Mouse (Mus musculus) CD4-positive, CD25-positive, alpha-beta regulatory T cell, adult 2 months (primary cell): ENCODE data around the gene Atxn7l1.

ENCODE experiments used
- DNase-seq: peaks from one replicate; pipeline ENCODE4 v3.0.0-alpha.2; 2012; ENCODE audit warnings: low read depth, low spot score

The Atxn7l1 gene

DNA sequence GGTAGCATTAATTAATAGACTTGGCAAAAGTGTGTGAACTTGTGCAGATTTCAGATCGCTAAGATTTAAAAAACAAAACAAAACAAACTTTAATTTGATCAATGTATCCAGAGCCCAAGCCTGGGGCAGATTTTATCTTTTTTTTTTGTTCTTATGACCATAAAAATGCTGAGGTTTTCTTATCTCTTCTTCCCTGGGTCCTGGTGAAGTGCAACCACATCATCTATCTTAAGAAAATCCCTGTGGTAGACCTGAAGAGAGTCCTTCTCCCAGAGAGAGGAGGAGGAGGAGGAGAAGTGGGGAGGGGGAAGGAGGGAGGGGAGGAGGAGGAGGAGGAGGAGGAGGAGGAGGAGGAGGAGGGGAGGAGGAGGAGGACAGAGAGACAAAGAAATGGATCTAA, 78.5 kb downstream of the Atxn7l1 start:
- DNase-seq = no peak

GRCm38 (mm10) chr12:33226596-33226995, 79.1 kb downstream of the Atxn7l1 start:
- DNase-seq = no peak

GRCm38 (mm10) chr12:33235314-33235713, 87.8 kb downstream of the Atxn7l1 start:
- DNase-seq = no peak

DNA sequence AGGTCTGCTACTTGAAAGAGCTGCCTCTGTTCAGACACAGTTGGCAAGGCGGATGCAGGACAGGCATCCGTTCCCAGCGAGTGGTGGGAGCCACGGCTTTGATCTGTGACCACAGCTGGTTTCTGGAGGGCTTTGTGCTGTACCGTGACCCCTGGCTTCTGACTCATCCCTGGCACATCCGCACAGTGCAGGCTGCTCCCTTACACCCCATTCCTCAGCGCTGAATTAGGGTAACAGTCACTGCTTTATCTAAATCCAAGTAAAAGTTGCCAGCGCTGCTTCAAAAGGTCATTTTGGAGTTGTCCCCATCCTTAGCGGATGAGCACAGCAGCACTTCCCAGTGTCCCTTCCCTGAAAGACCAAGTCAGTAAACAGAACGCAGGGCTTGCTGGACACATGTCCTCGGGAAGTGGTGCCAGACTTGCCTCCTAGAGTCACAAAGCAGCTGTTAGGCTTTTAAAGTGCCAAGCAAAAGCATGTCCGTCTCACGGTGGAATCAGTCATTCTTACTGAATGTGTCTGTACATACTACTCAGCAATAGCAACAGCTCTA, 88.4 kb downstream of the Atxn7l1 start:
- no peak for DNase-seq

GRCm38 (mm10) chr12:33236344-33237049, 89.0 kb downstream of the Atxn7l1 start:
- no peak for DNase-seq

DNA sequence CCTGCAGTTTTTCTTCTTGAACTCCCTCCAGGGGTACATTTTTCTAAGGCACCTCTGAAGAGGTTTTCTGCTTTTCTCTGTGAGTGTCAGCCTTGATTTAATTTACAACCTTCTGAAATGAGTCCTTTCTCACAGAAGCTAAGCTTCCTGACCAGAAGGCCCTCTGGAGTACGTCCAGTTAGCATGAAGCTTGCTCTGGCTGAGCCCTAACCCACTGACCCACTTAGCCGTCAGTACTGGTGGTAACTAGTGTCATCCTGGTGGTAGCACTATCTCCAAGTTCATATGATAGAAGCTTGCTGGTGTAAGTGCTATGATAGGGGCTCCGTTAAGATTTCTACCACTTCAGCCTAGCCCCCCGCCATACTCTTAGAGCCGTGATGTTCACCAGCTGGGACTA, 89.6 kb downstream of the Atxn7l1 start:
- no peak for DNase-seq

- DNase-seq = no peak
Measured at GRCm38 (mm10) chr12:33242679-33243078, 95.2 kb downstream of the Atxn7l1 start.

DNA sequence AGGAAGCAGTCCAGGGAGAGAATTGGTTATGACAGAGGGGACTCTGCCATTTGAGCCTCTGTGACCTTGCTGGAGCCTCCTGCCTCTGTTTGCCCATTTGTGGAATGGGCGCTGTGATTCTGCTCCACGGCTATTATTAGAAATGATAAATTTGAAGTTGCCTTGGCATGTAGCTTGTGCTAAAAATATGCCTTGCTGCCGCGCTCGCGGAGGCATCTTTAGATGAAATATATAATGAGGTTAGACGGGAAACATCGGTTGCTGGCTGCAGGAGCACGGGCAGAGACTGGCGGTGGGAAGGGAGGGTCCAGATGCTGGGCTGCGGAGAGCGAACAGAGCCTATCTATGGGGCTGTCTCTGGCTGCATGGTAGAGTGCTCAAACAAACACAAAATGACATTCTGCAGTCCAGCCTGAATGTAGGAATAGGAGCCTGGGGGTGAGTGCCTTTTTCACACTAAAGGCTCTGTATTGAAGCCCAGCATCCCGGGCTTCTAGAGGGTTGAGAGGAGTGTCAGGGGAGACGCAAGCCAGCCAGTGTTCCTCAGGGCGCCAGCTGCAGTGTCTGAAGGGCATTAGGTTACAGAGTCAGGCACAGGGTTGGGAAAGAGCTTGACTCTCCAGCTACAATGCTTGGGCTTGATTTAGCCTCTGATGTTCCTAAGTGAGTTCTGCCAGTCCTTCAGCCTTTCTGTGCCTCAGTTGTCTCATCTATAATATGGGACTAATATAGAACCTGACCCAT, 96.8 kb downstream of the Atxn7l1 start:
- DNase-seq = no peak

- DNase-seq = no peak
Measured at GRCm38 (mm10) chr12:33245455-33245854, 98.0 kb downstream of the Atxn7l1 start.

- no peak for DNase-seq
Measured at GRCm38 (mm10) chr12:33246878-33247277, 99.4 kb downstream of the Atxn7l1 start.

- no peak for DNase-seq
Measured at GRCm38 (mm10) chr12:33250197-33250596, 102.7 kb downstream of the Atxn7l1 start.

GRCm38 (mm10) chr12:33251399-33251798, 103.9 kb downstream of the Atxn7l1 start:
- no peak for DNase-seq

DNA sequence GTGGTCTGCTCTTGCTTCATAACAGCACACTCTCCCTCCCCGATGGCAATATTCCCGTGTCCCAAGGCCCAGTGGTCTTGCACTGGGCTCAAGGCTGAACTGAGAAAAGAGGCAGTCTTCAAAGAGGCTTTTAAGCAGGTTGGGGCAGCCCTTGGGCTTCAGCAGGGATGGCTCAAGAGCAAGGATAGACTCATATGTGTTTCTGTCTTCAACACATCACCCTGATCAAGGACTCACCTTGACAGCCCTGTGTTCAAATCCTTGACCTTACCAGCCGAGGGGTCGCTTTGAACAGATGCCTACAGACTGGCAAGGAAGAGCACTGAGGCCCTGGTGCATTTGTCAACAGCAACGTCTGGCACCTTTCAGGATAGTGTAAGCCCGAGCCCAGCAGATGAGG, 105.1 kb downstream of the Atxn7l1 start:
- DNase-seq = no peak

- no peak for DNase-seq
Measured at GRCm38 (mm10) chr12:33253206-33253605, 105.7 kb downstream of the Atxn7l1 start.

DNA sequence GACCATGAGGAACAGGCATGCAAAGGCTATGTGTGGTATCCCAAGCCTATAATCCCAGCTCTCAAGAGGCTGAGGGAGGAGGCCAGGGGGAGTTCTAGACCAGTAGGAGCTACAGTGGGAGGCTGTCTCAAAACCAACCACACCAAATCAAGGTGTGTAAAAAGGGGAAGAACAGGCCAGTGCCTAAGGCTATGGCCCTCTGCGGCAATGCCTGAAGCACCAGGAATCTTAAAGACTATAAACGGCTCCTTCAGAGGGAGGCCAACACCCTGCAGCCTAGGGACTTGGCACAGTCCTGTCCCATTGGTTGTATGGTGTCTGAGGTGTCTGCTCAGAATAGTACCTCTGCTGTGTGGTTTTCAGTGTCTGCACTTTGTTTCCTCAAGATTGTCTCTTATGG, 107.8 kb downstream of the Atxn7l1 start:
- no peak for DNase-seq

DNA sequence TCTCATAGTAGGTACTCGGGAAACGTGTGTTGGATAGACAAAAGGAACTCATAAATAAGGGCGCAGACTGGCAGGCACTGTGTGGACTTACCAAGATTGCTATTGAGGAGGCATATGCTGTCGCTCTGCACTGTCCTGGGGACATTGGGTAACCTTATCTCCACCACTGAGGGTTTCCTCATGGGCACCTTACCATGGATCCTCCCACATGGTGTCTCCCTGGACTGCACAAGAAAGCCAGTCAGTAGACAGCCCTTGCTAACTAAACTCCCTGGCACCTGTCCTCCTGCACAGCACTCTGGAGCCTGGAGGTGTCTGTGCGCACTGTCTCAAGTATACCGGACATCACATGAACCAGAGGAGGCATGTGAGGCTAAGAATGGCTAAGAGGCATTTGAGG, 108.9 kb downstream of the Atxn7l1 start:
- no peak for DNase-seq

- no peak for DNase-seq
Measured at GRCm38 (mm10) chr12:33258995-33259529, 111.6 kb downstream of the Atxn7l1 start.

GRCm38 (mm10) chr12:33260575-33260974, 113.1 kb downstream of the Atxn7l1 start:
- DNase-seq = no peak

GRCm38 (mm10) chr12:33265877-33266276, 118.4 kb downstream of the Atxn7l1 start:
- no peak for DNase-seq

- no peak for DNase-seq
Measured at GRCm38 (mm10) chr12:33267965-33268364, 120.5 kb downstream of the Atxn7l1 start.

GRCm38 (mm10) chr12:33269743-33270142, 122.2 kb downstream of the Atxn7l1 start:
- peak; percentile 67 for DNase-seq

- no peak for DNase-seq
Measured at GRCm38 (mm10) chr12:33271865-33272264, 124.4 kb downstream of the Atxn7l1 start.

- no peak for DNase-seq
Measured at GRCm38 (mm10) chr12:33272441-33272840, 124.9 kb downstream of the Atxn7l1 start.
